12 mouse cellular contexts compared by ENCODE assay signal in genomic region chr3:109970181-109970580, GRCm38 (mm10).
DNase-seq lines count a peak whose midpoint lies in the region.
"Had no signal": no experiment of that assay in that cellular context is flagged by ENCODE, and none has a peak within 500 bp of the region (broad histone marks: within the 10 kb centered on the region; RNA-seq: fewer than 3 reads in every experiment).

No protein-coding gene starts in this region.

- peak; percentile 65 for DNase-seq in brain, adult 2 months (ENCODE audit: low read depth, low spot score)
- peak; percentile 56 for DNase-seq in cerebellum, adult 11-12 months
- peak; percentile 62 for DNase-seq in cerebellum, adult 9-10 months
- peak; percentile 42 to 54 for DNase-seq in cerebellum, postnatal 25 days
- DNase-seq in kidney, postnatal 10 days: no peak
- no peak for DNase-seq in heart, adult 8-10 months (ENCODE audit: low spot score)
- no peak for DNase-seq in retina, postnatal 1 day
- DNase-seq: adrenal gland, postnatal 10 days; gastrocnemius, postnatal 36 days; heart, adult 11 months; heart, postnatal 10 days; heart, postnatal 4 days had no signal

Comparison
In these comparisons a context has a peak if more than half of its experiments do, and no peak if none do; other contexts are left out.
1. DNase-seq: peak in brain, adult 2 months (single experiment), cerebellum, adult 11-12 months (single experiment), cerebellum, adult 9-10 months (single experiment) and cerebellum, postnatal 25 days (2 of 2); none in kidney, postnatal 10 days (single experiment), heart, adult 8-10 months (single experiment) and retina, postnatal 1 day (single experiment).